Mouse (Mus musculus) bone marrow, adult 2 months (tissue): Measurements from ENCODE around the gene Cep72.

ENCODE experiments used
- CTCF ChIP-seq: fragments of 200-500 bp; IDR thresholded peaks from 2 replicates; pipeline ENCODE4 v1.5.1; 2011; ENCODE audit warnings: low read length, control low read depth; ENCODE audit not compliant: control insufficient read depth, insufficient read depth
- POLR2A ChIP-seq: fragments of 200-500 bp; IDR thresholded peaks from 2 replicates; pipeline ENCODE4 v1.6.1; 2011; ENCODE audit warnings: low read depth, mild to moderate bottlenecking, control low read depth, low read length, borderline replicate concordance; ENCODE audit not compliant: control insufficient read depth

DNA sequence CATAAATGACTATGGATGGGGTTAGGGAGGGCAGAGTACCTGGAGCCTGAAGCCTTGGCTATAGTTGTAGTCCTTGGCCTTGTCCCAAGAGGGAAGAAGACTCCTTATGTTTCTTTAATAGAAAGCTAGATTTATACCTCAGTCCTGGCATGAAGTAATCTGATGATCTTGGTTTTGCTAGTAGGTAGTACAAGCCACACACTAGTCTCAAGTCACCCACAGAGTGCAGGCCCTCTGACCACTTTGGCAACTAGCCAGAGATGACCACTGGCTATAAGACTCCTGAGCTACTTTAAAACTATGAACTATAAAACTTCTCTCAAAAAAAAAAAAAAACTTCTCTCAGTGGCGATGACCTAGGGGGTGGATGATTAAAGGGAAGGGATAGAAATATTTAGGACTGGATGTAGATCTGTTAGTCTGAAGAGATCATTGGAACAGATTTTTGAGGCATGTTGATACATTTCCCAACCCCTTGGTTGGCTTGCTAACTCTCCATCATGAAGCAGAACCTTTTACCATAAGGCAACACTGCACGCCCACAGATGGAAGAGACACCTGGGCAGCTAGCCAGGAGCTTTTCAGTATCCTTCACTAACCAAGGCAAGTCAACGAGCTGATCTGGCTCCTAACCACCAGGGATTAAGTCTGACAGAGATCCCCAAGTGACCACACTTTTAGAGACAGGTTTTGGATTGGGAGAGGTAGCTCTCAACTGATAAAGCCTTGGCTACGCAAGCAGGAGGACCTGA, 40.9 kb upstream of the Cep72 start:
- no peak for TF ChIP-seq CTCF
- no peak for TF ChIP-seq POLR2A
